Mouse (Mus musculus): ENCODE measurements around the gene Sh3bgrl3. TPM values are rescaled to one million over a fixed set of nuclear protein-coding genes. Genes with fewer than 3 reads are reported as not detected.
A peak's percentile ranks its signal among the peaks of the same experiment; 100 is the strongest.

Gene Sh3bgrl3
- polyA plus RNA-seq, 1 experiment from 2014 or later, result 215 TPM

- peak overlapping the region; percentile 55 for H3K27ac ChIP-seq (ENCODE audit: low read depth)
- H3K36me3 ChIP-seq (replicated peaks; ENCODE audit: insufficient read depth, low read length), result no peaks in the 10 kb centered on the region
- TF ChIP-seq CTCF (IDR thresholded peaks at IDR 0.05; ENCODE audit: low read depth), result no peak
- H3K27me3 ChIP-seq (ENCODE audit: insufficient read depth, low read length), result no peaks in the 10 kb centered on the region
- H3K4me3 ChIP-seq (ENCODE audit: low read depth, low read length), result peak overlapping the region; percentile 43
- 61% methylated on average over 7 of the region's 7 CpGs for WGBS (ENCODE audit: insufficient replicate concordance)
- peaks cover 10% of the 10 kb centered on the region for H3K4me1 ChIP-seq (ENCODE audit: insufficient read depth)
- DNase-seq (no peak), ATAC-seq (no peak)
- peak overlapping the region; percentile 59 for H3K4me2 ChIP-seq (ENCODE audit: low read depth, low read length)
- H3K9ac ChIP-seq (replicated peaks), result peak overlapping the region; percentile 30; the same call in 1 of the 2 replicates
- no peaks in the 10 kb centered on the region for H3K9me3 ChIP-seq (ENCODE audit: low read length)
Observed at GRCm38 (mm10) chr4:134094004-134094564, 34.5 kb downstream of the Sh3bgrl3 start.

- peak overlapping the region; percentile 59 for H3K4me2 ChIP-seq (ENCODE audit: low read depth, low read length)
- H3K27me3 ChIP-seq (ENCODE audit: insufficient read depth, low read length), result no peaks in the 10 kb centered on the region
- TF ChIP-seq EP300 (IDR thresholded peaks at IDR 0.05; ENCODE audit: low read depth) (no peak), CTCF (IDR thresholded peaks at IDR 0.05; ENCODE audit: low read depth) (peak; percentile 96)
- H3K9ac ChIP-seq (replicated peaks), result no peak overlapping the region
- H3K9me3 ChIP-seq (ENCODE audit: low read length), result no peaks in the 10 kb centered on the region
- H3K27ac ChIP-seq (ENCODE audit: low read depth), result no peak overlapping the region
- H3K4me3 ChIP-seq (ENCODE audit: low read depth, low read length), result peak overlapping the region; percentile 43
- 62% methylated on average over 6 of the region's 6 CpGs for WGBS (ENCODE audit: insufficient replicate concordance)
- peaks cover 9% of the 10 kb centered on the region for H3K4me1 ChIP-seq (ENCODE audit: insufficient read depth)
- DNase-seq, result peak; percentile 80
- no peaks in the 10 kb centered on the region for H3K36me3 ChIP-seq (replicated peaks; ENCODE audit: insufficient read depth, low read length)
- no peak for ATAC-seq
Observed at GRCm38 (mm10) chr4:134092382-134093288, 36.0 kb downstream of the Sh3bgrl3 start.

- H3K27me3 ChIP-seq (ENCODE audit: insufficient read depth, low read length), result no peaks in the 10 kb centered on the region
- no peaks in the 10 kb centered on the region for H3K36me3 ChIP-seq (replicated peaks; ENCODE audit: insufficient read depth, low read length)
- H3K9ac ChIP-seq (replicated peaks), result no peak overlapping the region
- H3K4me2 ChIP-seq (ENCODE audit: low read depth, low read length), result no peak overlapping the region
- ATAC-seq, result no peak
- DNase-seq, result no peak
- H3K27ac ChIP-seq (ENCODE audit: low read depth), result no peak overlapping the region
- TF ChIP-seq EP300 (IDR thresholded peaks at IDR 0.05; ENCODE audit: low read depth) (no peak), CTCF (IDR thresholded peaks at IDR 0.05; ENCODE audit: low read depth) (no peak)
- no peaks in the 10 kb centered on the region for H3K9me3 ChIP-seq (ENCODE audit: low read length)
- no peak overlapping the region for H3K4me3 ChIP-seq (ENCODE audit: low read depth, low read length)
- 73% methylated on average over 6 of the region's 6 CpGs for WGBS (ENCODE audit: insufficient replicate concordance)
- H3K4me1 ChIP-seq (ENCODE audit: insufficient read depth), result 0 out of 2 replicates have a peak, but pooled peaks cover 4% of the 10 kb centered on the region
Observed at GRCm38 (mm10) chr4:134091225-134091529, 37.4 kb downstream of the Sh3bgrl3 start.

- 80% methylated on average over 16 of the region's 16 CpGs for WGBS (ENCODE audit: insufficient replicate concordance)
- Histone ChIP-seq H3K27me3 (ENCODE audit: insufficient read depth, low read length) (no peaks in the 10 kb centered on the region), H3K4me3 (ENCODE audit: low read depth, low read length) (no peak overlapping the region), H3K27ac (ENCODE audit: low read depth) (no peak overlapping the region), H3K36me3 (replicated peaks; ENCODE audit: insufficient read depth, low read length) (no peaks in the 10 kb centered on the region), H3K9me3 (ENCODE audit: low read length) (no peaks in the 10 kb centered on the region), H3K9ac (replicated peaks) (no peak overlapping the region), H3K4me1 (ENCODE audit: insufficient read depth) (0 out of 2 replicates have a peak, but pooled peaks cover 4% of the 10 kb centered on the region), H3K4me2 (ENCODE audit: low read depth, low read length) (no peak overlapping the region)
- DNase-seq, result no peak
- TF ChIP-seq EP300 (IDR thresholded peaks at IDR 0.05; ENCODE audit: low read depth) (no peak), CTCF (IDR thresholded peaks at IDR 0.05; ENCODE audit: low read depth) (no peak)
- ATAC-seq, result no peak
Observed at GRCm38 (mm10) chr4:134090521-134091224, 37.9 kb downstream of the Sh3bgrl3 start.

- ATAC-seq, result peak; percentile 76
- Histone ChIP-seq H3K27me3 (ENCODE audit: insufficient read depth, low read length) (no peaks in the 10 kb centered on the region), H3K36me3 (replicated peaks; ENCODE audit: insufficient read depth, low read length) (no peaks in the 10 kb centered on the region), H3K4me2 (ENCODE audit: low read depth, low read length) (no peak overlapping the region), H3K4me1 (ENCODE audit: insufficient read depth) (no peaks in the 10 kb centered on the region), H3K9me3 (ENCODE audit: low read length) (0 out of 2 replicates have a peak, but pooled peaks cover 4% of the 10 kb centered on the region), H3K27ac (ENCODE audit: low read depth) (no peak overlapping the region), H3K4me3 (ENCODE audit: low read depth, low read length) (no peak overlapping the region), H3K9ac (replicated peaks) (no peak overlapping the region)
- DNase-seq, result no peak
- WGBS (ENCODE audit: insufficient replicate concordance), result 65% methylated on average over 9 of the region's 9 CpGs
- TF ChIP-seq CTCF (IDR thresholded peaks at IDR 0.05; ENCODE audit: low read depth) (no peak), EP300 (IDR thresholded peaks at IDR 0.05; ENCODE audit: low read depth) (no peak)
Observed at GRCm38 (mm10) chr4:134089029-134089428, 39.6 kb downstream of the Sh3bgrl3 start.

- 19% methylated on average over 7 of the region's 7 CpGs for WGBS (ENCODE audit: insufficient replicate concordance)
Observed at GRCm38 (mm10) chr4:134087412-134087811, 41.2 kb downstream of the Sh3bgrl3 start.

More at GRCm38 (mm10) chr4:134087412-134087811, 41.2 kb downstream of the Sh3bgrl3 start:
- Histone ChIP-seq H3K9me3 (ENCODE audit: low read length) (0 out of 2 replicates have a peak, but pooled peaks cover 4% of the 10 kb centered on the region), H3K4me3 (ENCODE audit: low read depth, low read length) (no peak overlapping the region), H3K9ac (replicated peaks) (no peak overlapping the region), H3K4me1 (ENCODE audit: insufficient read depth) (peaks cover under 1% of the 10 kb centered on the region), H3K27ac (ENCODE audit: low read depth) (no peak overlapping the region), H3K4me2 (ENCODE audit: low read depth, low read length) (no peak overlapping the region), H3K27me3 (ENCODE audit: insufficient read depth, low read length) (no peaks in the 10 kb centered on the region), H3K36me3 (replicated peaks; ENCODE audit: insufficient read depth, low read length) (no peaks in the 10 kb centered on the region)
- TF ChIP-seq CTCF (IDR thresholded peaks at IDR 0.05; ENCODE audit: low read depth) (peak; percentile 91), EP300 (IDR thresholded peaks at IDR 0.05; ENCODE audit: low read depth) (no peak)
- ATAC-seq (peak; percentile 64), DNase-seq (peak; percentile 70)

All from liver, postnatal 0 days (tissue).